Mouse (Mus musculus): ENCODE measurements at regions not wholly inside any gene's neighbourhood (a gene's known extent, or its start where the extent isn't known, plus 50 kb on each side); places are given as distances from the start of the nearest gene placed in this dataset.

- DNase-seq (ENCODE audit: low read depth) = no peak
Measured at GRCm38 (mm10) chr2:75491150-75491549, 167.9 kb upstream of the Hnrnpa3 start.

GRCm38 (mm10) chr2:75491789-75492500 is 167.1 kb upstream of the Hnrnpa3 start:
- DNase-seq (ENCODE audit: low read depth) = no peak

- no peak for DNase-seq (ENCODE audit: low read depth)
Measured at GRCm38 (mm10) chr2:75492501-75492898, 166.6 kb upstream of the Hnrnpa3 start.

- DNase-seq (ENCODE audit: low read depth) = no peak
Measured at GRCm38 (mm10) chr2:75496606-75497240, 162.3 kb upstream of the Hnrnpa3 start.

- DNase-seq (ENCODE audit: low read depth) = no peak
Measured at GRCm38 (mm10) chr2:75510223-75510622, 148.8 kb upstream of the Hnrnpa3 start.

GRCm38 (mm10) chr2:75512422-75513170 is 146.5 kb upstream of the Hnrnpa3 start:
- DNase-seq (ENCODE audit: low read depth) = no peak

- DNase-seq (ENCODE audit: low read depth) = no peak
Measured at GRCm38 (mm10) chr2:75514171-75514570, 144.9 kb upstream of the Hnrnpa3 start.

- no peak for DNase-seq (ENCODE audit: low read depth)
Measured at GRCm38 (mm10) chr2:75516223-75516622, 142.8 kb upstream of the Hnrnpa3 start.

GRCm38 (mm10) chr2:75517096-75517495 is 142.0 kb upstream of the Hnrnpa3 start:
- no peak for DNase-seq (ENCODE audit: low read depth)

GRCm38 (mm10) chr2:75518607-75519006 is 140.5 kb upstream of the Hnrnpa3 start:
- no peak for DNase-seq (ENCODE audit: low read depth)

GRCm38 (mm10) chr2:75525562-75525961 is 133.5 kb upstream of the Hnrnpa3 start:
- no peak for DNase-seq (ENCODE audit: low read depth)

- DNase-seq (ENCODE audit: low read depth) = no peak
Measured at GRCm38 (mm10) chr2:75528706-75529105, 130.4 kb upstream of the Hnrnpa3 start.

GRCm38 (mm10) chr2:75538114-75538513 is 120.9 kb upstream of the Hnrnpa3 start:
- no peak for DNase-seq (ENCODE audit: low read depth)

GRCm38 (mm10) chr2:75539726-75540125 is 119.3 kb upstream of the Hnrnpa3 start:
- no peak for DNase-seq (ENCODE audit: low read depth)

GRCm38 (mm10) chr2:75542331-75542730 is 116.7 kb upstream of the Hnrnpa3 start:
- no peak for DNase-seq (ENCODE audit: low read depth)

GRCm38 (mm10) chr2:75542781-75543180 is 116.3 kb upstream of the Hnrnpa3 start:
- no peak for DNase-seq (ENCODE audit: low read depth)

- no peak for DNase-seq (ENCODE audit: low read depth)
Measured at GRCm38 (mm10) chr2:75545971-75546370, 113.1 kb upstream of the Hnrnpa3 start.

GRCm38 (mm10) chr2:75555676-75556075 is 103.4 kb upstream of the Hnrnpa3 start:
- DNase-seq (ENCODE audit: low read depth) = no peak

GRCm38 (mm10) chr2:75556744-75557143 is 102.3 kb upstream of the Hnrnpa3 start:
- DNase-seq (ENCODE audit: low read depth) = no peak

- no peak for DNase-seq (ENCODE audit: low read depth)
Measured at GRCm38 (mm10) chr2:75557392-75557791, 101.7 kb upstream of the Hnrnpa3 start.

- DNase-seq (ENCODE audit: low read depth) = no peak
Measured at GRCm38 (mm10) chr2:75559920-75560319, 99.1 kb upstream of the Hnrnpa3 start.

- no peak for DNase-seq (ENCODE audit: low read depth)
Measured at GRCm38 (mm10) chr2:75563253-75563913, 95.7 kb upstream of the Hnrnpa3 start.

All from gonadal fat pad, adult 2 months (tissue).